Mouse (Mus musculus): ENCODE measurements around the gene Myt1l. TPM values are rescaled to one million over a fixed set of nuclear protein-coding genes. Genes with fewer than 3 reads are reported as not detected.

Myt1l gene
- polyA plus RNA-seq, 1 experiment: not detected

DNA sequence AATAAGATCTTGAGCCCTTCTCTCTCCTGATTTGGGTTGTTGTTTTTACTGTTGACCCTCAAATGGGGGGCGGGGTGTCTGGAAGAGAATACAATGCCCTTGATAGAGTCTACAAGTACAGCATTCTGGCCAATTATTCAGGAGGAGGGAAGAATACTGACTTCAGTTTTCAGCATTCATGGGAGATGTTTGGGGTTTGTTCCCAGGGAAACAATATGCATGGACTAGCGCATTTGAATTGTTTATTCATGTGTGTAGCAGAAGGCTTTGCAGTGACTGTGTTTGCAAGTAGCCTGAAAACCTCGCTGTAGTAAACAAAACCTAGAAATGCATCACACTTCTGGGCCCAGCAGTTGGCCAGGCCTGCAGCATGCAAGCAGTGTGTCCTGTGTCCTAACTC is 426.3 kb downstream of the Myt1l start:
- Histone ChIP-seq H3K4me3 (ENCODE audit: insufficient read depth, low read length) (no peak overlapping the region), H3K27ac (ENCODE audit: insufficient read depth, low read depth, low read length) (no peak overlapping the region), H3K4me1 (ENCODE audit: control insufficient read depth, insufficient read depth, low read length) (no peaks in the 10 kb centered on the region)
- TF ChIP-seq POLR2A (IDR thresholded peaks at IDR 0.05; ENCODE audit: borderline replicate concordance, low read depth, low read length) (no peak), CTCF (IDR thresholded peaks at IDR 0.05; ENCODE audit: low read depth, low read length) (no peak)

DNA sequence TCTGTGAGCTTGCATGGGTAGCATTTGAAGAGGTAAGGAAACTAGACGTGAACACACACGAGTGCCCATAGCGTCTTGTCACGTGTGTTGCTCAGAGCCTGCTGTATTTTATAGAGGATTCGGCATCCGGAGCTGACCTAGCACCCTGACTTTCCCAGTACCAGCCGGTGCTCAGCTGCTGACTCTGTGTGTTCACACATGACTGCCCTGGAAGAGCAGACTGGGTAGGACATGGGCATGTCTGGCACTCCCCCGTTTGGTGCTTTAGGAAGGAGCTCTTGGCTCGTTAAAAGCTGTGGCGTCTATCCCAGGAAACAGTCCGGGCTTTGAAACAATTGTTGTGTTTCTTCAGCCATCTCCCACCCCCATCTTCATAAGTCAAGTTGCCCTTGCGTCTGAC is 428.8 kb downstream of the Myt1l start:
- no peak for TF ChIP-seq CTCF (IDR thresholded peaks at IDR 0.05; ENCODE audit: low read depth, low read length)
- no peak for TF ChIP-seq POLR2A (IDR thresholded peaks at IDR 0.05; ENCODE audit: borderline replicate concordance, low read depth, low read length)
- Histone ChIP-seq H3K4me1 (ENCODE audit: control insufficient read depth, insufficient read depth, low read length) (no peaks in the 10 kb centered on the region), H3K27ac (ENCODE audit: insufficient read depth, low read depth, low read length) (no peak overlapping the region), H3K4me3 (ENCODE audit: insufficient read depth, low read length) (no peak overlapping the region)

DNA sequence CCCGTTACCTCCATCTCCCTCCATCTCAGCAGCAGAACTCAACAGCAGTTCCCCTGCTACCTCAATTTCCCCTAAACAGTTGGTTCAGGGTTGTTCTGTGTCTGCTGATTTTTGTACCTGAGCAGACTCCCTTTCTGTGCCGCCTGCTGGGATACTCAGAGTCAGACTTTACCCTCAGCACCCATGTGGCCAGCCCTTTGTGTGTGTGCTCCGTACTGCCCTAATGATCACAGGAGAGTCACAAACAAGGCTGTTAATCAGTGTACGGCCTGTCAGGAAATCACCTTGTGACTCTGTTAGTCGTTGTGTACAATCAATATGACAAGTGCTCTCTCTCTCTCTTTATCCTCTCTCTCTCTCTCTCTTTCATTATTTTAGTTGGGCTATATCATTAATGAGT is 430.5 kb downstream of the Myt1l start:
- Histone ChIP-seq H3K27ac (ENCODE audit: insufficient read depth, low read depth, low read length) (no peak overlapping the region), H3K4me1 (ENCODE audit: control insufficient read depth, insufficient read depth, low read length) (no peaks in the 10 kb centered on the region), H3K4me3 (ENCODE audit: insufficient read depth, low read length) (no peak overlapping the region)
- TF ChIP-seq CTCF (IDR thresholded peaks at IDR 0.05; ENCODE audit: low read depth, low read length): no peak
- no peak for TF ChIP-seq POLR2A (IDR thresholded peaks at IDR 0.05; ENCODE audit: borderline replicate concordance, low read depth, low read length)

DNA sequence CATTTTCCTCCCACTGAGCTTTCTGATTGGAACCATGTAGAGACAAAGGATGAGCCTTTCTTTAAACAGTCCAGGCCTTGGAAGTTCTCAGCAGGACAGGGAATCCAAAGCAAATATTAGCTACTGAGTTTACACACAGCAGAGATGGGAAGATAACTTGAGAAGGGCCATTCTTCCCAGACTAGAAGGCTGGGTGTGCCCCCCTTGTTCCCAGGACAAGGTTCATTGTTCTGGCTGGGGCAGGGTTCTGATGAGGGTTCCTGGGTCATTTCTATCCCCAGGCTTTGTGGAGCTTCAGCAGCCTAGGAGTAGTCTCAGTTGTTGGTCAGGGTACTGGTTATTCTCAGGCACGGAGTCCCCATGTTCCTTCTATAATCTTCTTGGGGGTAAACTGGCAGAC is 432.9 kb downstream of the Myt1l start:
- TF ChIP-seq CTCF (IDR thresholded peaks at IDR 0.05; ENCODE audit: low read depth, low read length): no peak
- TF ChIP-seq POLR2A (IDR thresholded peaks at IDR 0.05; ENCODE audit: borderline replicate concordance, low read depth, low read length): no peak
- no peaks in the 10 kb centered on the region for H3K4me1 ChIP-seq (ENCODE audit: control insufficient read depth, insufficient read depth, low read length)
- no peak overlapping the region for H3K27ac ChIP-seq (ENCODE audit: insufficient read depth, low read depth, low read length)
- no peak overlapping the region for H3K4me3 ChIP-seq (ENCODE audit: insufficient read depth, low read length)

DNA sequence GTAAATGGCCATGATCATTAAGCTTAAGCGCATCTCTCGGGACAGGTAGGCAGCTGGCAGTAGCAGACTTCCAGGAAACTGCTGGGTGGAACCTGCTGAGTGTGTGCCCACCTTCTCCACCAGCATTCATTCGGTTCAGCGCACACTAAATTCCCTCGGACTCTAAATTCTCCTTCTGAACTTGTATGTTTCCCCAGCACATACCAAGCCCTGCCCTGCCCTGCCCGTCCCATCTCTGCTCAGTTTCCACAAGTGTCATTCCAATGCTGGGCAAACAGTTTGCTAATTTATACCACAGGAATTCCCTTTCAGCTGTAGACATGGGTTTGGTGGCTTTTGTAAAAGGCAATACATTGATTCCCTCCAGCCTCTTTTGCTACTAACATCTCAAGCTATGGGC is 436.8 kb downstream of the Myt1l start:
- H3K4me1 ChIP-seq (ENCODE audit: control insufficient read depth, insufficient read depth, low read length): no peaks in the 10 kb centered on the region
- H3K4me3 ChIP-seq (ENCODE audit: insufficient read depth, low read length): no peak overlapping the region
- TF ChIP-seq CTCF (IDR thresholded peaks at IDR 0.05; ENCODE audit: low read depth, low read length) (no peak), POLR2A (IDR thresholded peaks at IDR 0.05; ENCODE audit: borderline replicate concordance, low read depth, low read length) (no peak)
- H3K27ac ChIP-seq (ENCODE audit: insufficient read depth, low read depth, low read length): no peak overlapping the region

DNA sequence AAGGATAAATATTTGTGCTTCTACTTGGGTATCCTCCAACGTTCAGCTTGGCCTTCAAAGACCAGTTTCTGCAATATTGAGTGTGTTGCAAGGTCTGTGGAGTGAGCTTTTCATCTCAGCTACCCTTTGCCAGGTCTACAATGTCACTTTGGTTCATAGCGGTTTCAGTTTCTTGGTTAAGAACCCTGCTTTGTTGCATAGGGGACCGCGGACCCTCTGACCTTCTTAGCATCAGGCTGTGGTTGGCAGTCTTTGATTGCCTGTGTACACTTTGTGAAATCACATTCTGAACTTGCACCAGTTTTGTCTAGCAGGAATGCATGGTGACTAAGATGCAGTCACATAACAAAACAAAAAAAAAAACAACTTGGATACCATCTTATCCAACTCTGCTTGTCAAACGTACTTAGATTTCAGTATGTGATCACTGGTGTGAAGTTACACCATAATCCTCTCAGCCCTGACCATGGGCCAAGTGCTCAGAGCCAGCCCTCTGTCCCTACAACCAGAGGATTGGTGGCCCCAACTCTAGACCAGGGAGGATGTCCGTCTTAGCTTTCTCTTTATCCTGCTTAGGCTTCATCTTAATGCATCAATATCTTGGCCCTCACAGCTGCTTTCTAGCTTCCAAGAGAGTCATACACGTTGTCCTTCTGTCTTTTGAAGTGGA is 443.7 kb downstream of the Myt1l start:
- no peak overlapping the region for H3K27ac ChIP-seq (ENCODE audit: insufficient read depth, low read depth, low read length)
- no peaks in the 10 kb centered on the region for H3K4me1 ChIP-seq (ENCODE audit: control insufficient read depth, insufficient read depth, low read length)
- no peak overlapping the region for H3K4me3 ChIP-seq (ENCODE audit: insufficient read depth, low read length)
- TF ChIP-seq CTCF (IDR thresholded peaks at IDR 0.05; ENCODE audit: low read depth, low read length): no peak
- TF ChIP-seq POLR2A (IDR thresholded peaks at IDR 0.05; ENCODE audit: borderline replicate concordance, low read depth, low read length): no peak

DNA sequence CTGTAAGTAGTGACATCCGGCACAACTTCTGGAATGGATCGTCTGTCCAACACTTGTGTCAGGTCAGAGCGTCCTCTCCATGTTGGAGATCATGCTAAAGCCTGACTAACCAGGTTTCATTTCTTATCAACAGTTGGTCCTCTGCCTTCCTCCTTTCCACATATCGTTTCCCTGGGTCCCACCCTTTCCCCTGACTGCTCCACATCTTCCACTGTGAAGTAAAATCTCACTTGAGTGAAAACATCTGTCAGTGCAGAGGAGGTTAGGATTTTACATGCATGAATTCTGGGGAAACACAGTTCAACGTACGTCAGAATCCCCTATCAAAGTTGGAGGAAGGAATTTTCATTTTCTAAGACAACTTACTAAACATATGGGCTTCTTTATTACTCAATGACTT is 444.3 kb downstream of the Myt1l start:
- no peak for TF ChIP-seq POLR2A (IDR thresholded peaks at IDR 0.05; ENCODE audit: borderline replicate concordance, low read depth, low read length)
- H3K4me3 ChIP-seq (ENCODE audit: insufficient read depth, low read length): no peak overlapping the region
- no peaks in the 10 kb centered on the region for H3K4me1 ChIP-seq (ENCODE audit: control insufficient read depth, insufficient read depth, low read length)
- H3K27ac ChIP-seq (ENCODE audit: insufficient read depth, low read depth, low read length): no peak overlapping the region

All from bone marrow macrophage, adult 2 months (primary cell).